Mouse (Mus musculus) midbrain, postnatal 0 days (tissue): Measurements from ENCODE around the gene Ctrc. TPM values are rescaled to one million over a fixed set of nuclear protein-coding genes. Genes with fewer than 3 reads are reported as not detected.
A peak's percentile ranks its signal among the peaks of the same experiment; 100 is the strongest.

Experiments used
- ATAC-seq: fragments of 200-750 bp; cut with Nextera tagmentation; 2 replicates; pipeline ENCODE4 v1.8.0; 2017; ENCODE audit warnings: moderate number of reproducible peaks, mild to moderate bottlenecking, moderate TSS enrichment, moderate library complexity; ENCODE audit not compliant: low FRiP score
- DNase-seq: peaks from one replicate; pipeline ENCODE4 v3.0.0-alpha.2; 2015; ENCODE audit warnings: low spot score
- H3K27ac ChIP-seq: fragments of 300-500 bp; sonication (generic); 2 replicates; pipeline ENCODE4 v1.5.1; 2014; ENCODE audit warnings: low read depth, mild to moderate bottlenecking, low read length, mixed read lengths
- H3K27me3 ChIP-seq: fragments of 300-500 bp; sonication (generic); 2 replicates; pipeline ENCODE4 v1.6.1; 2014; ENCODE audit warnings: low read length, control low read depth, mixed read lengths; ENCODE audit not compliant: insufficient read depth
- H3K36me3 ChIP-seq: fragments of 300-500 bp; sonication (generic); 2 replicates; pipeline ENCODE4 v1.6.1; 2014; ENCODE audit warnings: low read length, control low read depth, mixed read lengths; ENCODE audit not compliant: insufficient read depth
- H3K4me1 ChIP-seq: fragments of 300-500 bp; sonication (generic); 2 replicates; pipeline ENCODE4 v1.6.1; 2014; ENCODE audit warnings: mild to moderate bottlenecking, control low read depth, antibody characterized with exemption, low read length, mixed read lengths; ENCODE audit not compliant: insufficient read depth
- H3K4me2 ChIP-seq: fragments of 300-500 bp; sonication (generic); 2 replicates; pipeline ENCODE4 v1.6.1; 2014; ENCODE audit warnings: low read depth, mild to moderate bottlenecking, low read length, mixed read lengths; ENCODE audit not compliant: poor library complexity, severe bottlenecking
- H3K4me3 ChIP-seq: fragments of 300-500 bp; sonication (generic); 2 replicates; pipeline ENCODE4 v1.5.1; 2014; ENCODE audit warnings: low read depth, mild to moderate bottlenecking, low read length, moderate library complexity
- H3K9ac ChIP-seq: fragments of 300-500 bp; sonication (generic); replicated peaks from 2 replicates; pipeline ENCODE4 v1.6.1; 2014; ENCODE audit warnings: mild to moderate bottlenecking, low read length, moderate library complexity, mixed read lengths; ENCODE audit not compliant: poor library complexity, severe bottlenecking
- H3K9me3 ChIP-seq: fragments of 300-500 bp; sonication (generic); 2 replicates; pipeline ENCODE4 v1.6.1; 2016; ENCODE audit warnings: low read length, control low read depth
- CTCF ChIP-seq: IDR thresholded peaks from 2 replicates; pipeline ENCODE4 v1.5.1; 2016; ENCODE audit warnings: antibody characterized with exemption, mild to moderate bottlenecking
- WGBS: fragments of 180-500 bp; shearing (Covaris S2); extraction: QIAGEN DNeasy Blood & Tissue Kit; methylation state at CpG from one replicate; pipeline ENCODE4 v1.1.7; 2014; 5-methylcytosine and 5-hydroxymethylcytosine counted together
- polyA plus RNA-seq: library from polyadenylated mRNA; unstranded; fragments of >200 nt; fragmentation: Nextera tagmentation; extraction: Ambion mirVana; gene quantifications from 2 replicates; pipeline ENCODE4 v1.2.1, GENCODE M21; 2015
- total RNA-seq: library from RNA; depleted of rRNA; stranded (reverse); fragments of >200 nt; gene quantifications from 2 replicates; pipeline ENCODE4 v1.2.3, GENCODE M21; 2014; rRNA removed

Ctrc gene
- total and polyA plus RNA-seq, 2 experiments from 2014 or later, result not detected

GRCm38 (mm10) chr4:141771823-141772222 is 74.3 kb downstream of the Ctrc start:
- DNase-seq, result no peak

DNA sequence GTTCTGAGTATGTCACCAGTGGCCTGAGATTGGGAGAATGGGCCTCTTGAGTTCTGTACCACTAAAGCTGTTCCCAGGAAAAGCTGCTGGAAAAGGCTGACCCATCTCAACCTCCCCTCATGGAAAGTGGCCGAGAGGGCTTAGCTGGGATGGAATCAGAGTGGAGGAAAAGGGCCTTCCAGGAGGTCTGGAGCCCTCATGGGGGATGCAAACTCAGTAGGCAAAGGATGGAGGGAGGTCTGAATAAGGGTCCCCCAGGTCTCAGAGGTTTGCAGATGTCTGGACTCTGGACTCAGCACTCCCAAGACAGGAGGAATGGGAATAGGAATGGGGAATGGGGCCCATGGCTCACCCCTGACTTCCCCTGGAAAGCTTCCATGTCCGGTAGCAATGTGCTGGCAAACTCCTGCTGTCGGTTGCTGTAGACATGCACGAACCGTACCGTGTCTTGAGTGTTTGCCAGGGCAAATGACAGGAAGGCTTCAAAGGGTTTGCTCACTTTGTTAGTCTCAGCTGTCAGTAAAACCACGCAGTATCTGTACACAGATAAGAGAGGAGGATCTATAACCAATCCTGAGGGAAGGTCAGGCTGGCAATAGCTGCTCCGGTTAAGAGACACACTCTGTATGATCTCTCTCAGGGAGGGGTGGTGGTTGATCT is 76.5 kb downstream of the Ctrc start:
- H3K27ac ChIP-seq, result no peak overlapping the region
- peaks cover 65% of the 10 kb centered on the region for H3K36me3 ChIP-seq
- ATAC-seq (no peak), DNase-seq (no peak)
- H3K4me1 ChIP-seq, result no peaks in the 10 kb centered on the region
- H3K27me3 ChIP-seq, result no peaks in the 10 kb centered on the region
- TF ChIP-seq CTCF, result no peak
- H3K9me3 ChIP-seq, result no peaks in the 10 kb centered on the region
- 87% methylated on average over 8 of the region's 8 CpGs for WGBS
- no peak overlapping the region for H3K9ac ChIP-seq
- no peak overlapping the region for H3K4me3 ChIP-seq
- H3K4me2 ChIP-seq, result no peak overlapping the region

More at GRCm38 (mm10) chr4:141771823-141772222, 74.3 kb downstream of the Ctrc start:
- 94% methylated on average over 8 of the region's 8 CpGs for WGBS
- Histone ChIP-seq H3K4me1 (no peaks in the 10 kb centered on the region), H3K9ac (no peak overlapping the region), H3K27ac (no peak overlapping the region), H3K9me3 (no peaks in the 10 kb centered on the region), H3K36me3 (peaks cover 68% of the 10 kb centered on the region), H3K27me3 (no peaks in the 10 kb centered on the region), H3K4me2 (no peak overlapping the region), H3K4me3 (no peak overlapping the region)
- TF ChIP-seq CTCF, result no peak
- ATAC-seq, result no peak

DNA sequence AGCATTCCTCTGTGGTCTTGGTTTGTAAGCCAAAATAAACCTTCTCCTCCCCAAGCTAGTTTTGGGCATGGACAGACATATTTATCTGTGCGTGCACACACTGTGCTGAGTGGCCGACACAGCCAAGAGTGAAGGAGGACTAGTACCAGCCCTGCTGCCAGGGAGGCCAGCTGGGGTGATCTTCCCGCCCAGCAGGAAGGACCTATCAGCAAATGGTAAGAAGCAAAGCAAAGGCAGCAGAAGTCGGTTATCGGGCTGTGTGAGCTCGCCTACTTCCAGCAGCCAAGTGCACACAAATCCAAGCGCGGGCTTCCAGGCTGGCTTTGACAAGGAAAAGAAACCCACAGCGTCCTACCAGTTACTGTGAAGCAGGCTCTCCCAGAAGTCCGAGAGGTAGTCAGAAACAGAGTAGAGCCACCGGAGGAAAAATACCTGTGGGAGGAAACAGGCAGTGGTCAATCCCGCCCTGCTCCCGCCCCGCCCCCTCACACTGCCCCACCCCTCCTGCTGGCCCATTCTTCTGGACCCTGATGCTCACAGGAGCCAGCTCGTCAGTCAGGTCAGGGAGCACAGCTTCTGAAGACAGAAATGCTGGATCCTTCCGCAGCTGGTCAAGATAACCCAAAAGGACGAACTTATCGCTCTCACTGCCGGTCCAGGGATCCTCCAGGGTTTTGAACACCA is 78.7 kb downstream of the Ctrc start:
- peaks cover 74% of the 10 kb centered on the region for H3K36me3 ChIP-seq
- 78% methylated on average over 19 of the region's 19 CpGs for WGBS
- TF ChIP-seq CTCF, result no peak
- ATAC-seq (no peak), DNase-seq (peak; percentile 65)
- H3K27me3 ChIP-seq, result no peaks in the 10 kb centered on the region
- no peak overlapping the region for H3K4me2 ChIP-seq
- H3K9ac ChIP-seq, result no peak overlapping the region
- H3K27ac ChIP-seq, result 0 out of 2 replicates have a peak overlapping the region, but pooled peaks have one; percentile 39
- H3K4me1 ChIP-seq, result no peaks in the 10 kb centered on the region
- H3K4me3 ChIP-seq, result no peak overlapping the region
- H3K9me3 ChIP-seq, result no peaks in the 10 kb centered on the region

- Histone ChIP-seq H3K9me3 (no peaks in the 10 kb centered on the region), H3K27me3 (no peaks in the 10 kb centered on the region), H3K4me3 (no peak overlapping the region), H3K4me2 (no peak overlapping the region), H3K36me3 (peaks cover 75% of the 10 kb centered on the region), H3K9ac (no peak overlapping the region), H3K27ac (peak overlapping the region; percentile 47; the same call in 1 of the 2 replicates), H3K4me1 (no peaks in the 10 kb centered on the region)
- TF ChIP-seq CTCF, result no peak
- DNase-seq, result peak; percentile 81
- 49% methylated on average over 19 of the region's 19 CpGs for WGBS
- peak; percentile 60 for ATAC-seq
Observed at GRCm38 (mm10) chr4:141766668-141767352, 79.3 kb downstream of the Ctrc start.

- H3K4me1 ChIP-seq, result no peaks in the 10 kb centered on the region
- H3K9ac ChIP-seq, result no peak overlapping the region
- no peak for TF ChIP-seq CTCF
- no peaks in the 10 kb centered on the region for H3K9me3 ChIP-seq
- DNase-seq, result no peak
- peaks cover 71% of the 10 kb centered on the region for H3K36me3 ChIP-seq
- peak overlapping the region; percentile 47 for H3K27ac ChIP-seq
- no peak overlapping the region for H3K4me2 ChIP-seq
- WGBS, result 59% methylated on average over 8 of the region's 8 CpGs
- no peaks in the 10 kb centered on the region for H3K27me3 ChIP-seq
- no peak overlapping the region for H3K4me3 ChIP-seq
- ATAC-seq, result no peak
Observed at GRCm38 (mm10) chr4:141766316-141766667, 79.9 kb downstream of the Ctrc start.

GRCm38 (mm10) chr4:141765008-141765407 is 81.2 kb downstream of the Ctrc start:
- 92% methylated on average over 3 of the region's 3 CpGs for WGBS

More at GRCm38 (mm10) chr4:141765008-141765407, 81.2 kb downstream of the Ctrc start:
- no peak for TF ChIP-seq CTCF
- Histone ChIP-seq H3K4me1 (no peaks in the 10 kb centered on the region), H3K4me3 (no peak overlapping the region), H3K27ac (no peak overlapping the region), H3K27me3 (no peaks in the 10 kb centered on the region), H3K36me3 (peaks cover 66% of the 10 kb centered on the region), H3K9ac (no peak overlapping the region), H3K9me3 (no peaks in the 10 kb centered on the region), H3K4me2 (no peak overlapping the region)
- ATAC-seq (no peak), DNase-seq (no peak)

Other genes with a start within 250 kb of the Ctrc start
- 24.0 and 26.2 TPM in 2 replicates for gene Fblim1, start 240.3 kb downstream of the Ctrc start, total RNA-seq
- 23.1 and 24.1 TPM in 2 replicates for gene Fblim1, start 240.3 kb downstream of the Ctrc start, polyA plus RNA-seq
- 0.33 and 1.4 TPM in 2 replicates for gene Tmem82, start 227.7 kb downstream of the Ctrc start, total RNA-seq
- 0.68 and 0.85 TPM in 2 replicates for gene Tmem82, start 227.7 kb downstream of the Ctrc start, polyA plus RNA-seq
- gene Slc25a34, start 222.5 kb downstream of the Ctrc start, total RNA-seq, result 7.4 and 10.6 TPM in 2 replicates
- gene Slc25a34, start 222.5 kb downstream of the Ctrc start, polyA plus RNA-seq, result 2.0 and 2.1 TPM in 2 replicates
- 40.0 and 41.7 TPM in 2 replicates for gene Plekhm2, start 181.5 kb downstream of the Ctrc start, total RNA-seq
- 6.7 and 6.9 TPM in 2 replicates for gene Plekhm2, start 181.5 kb downstream of the Ctrc start, polyA plus RNA-seq
- gene Rsc1a1, start 160.8 kb downstream of the Ctrc start, total RNA-seq, result 2.7 and 12.7 TPM in 2 replicates
- not detected in 2 replicates for gene Rsc1a1, start 160.8 kb downstream of the Ctrc start, polyA plus RNA-seq
- 21.7 and 25.7 TPM in 2 replicates for gene Ddi2, start 122.9 kb downstream of the Ctrc start, total RNA-seq
- 8.9 and 9.2 TPM in 2 replicates for gene Ddi2, start 122.9 kb downstream of the Ctrc start, polyA plus RNA-seq
- not detected in 2 replicates for gene Agmat, start 99.7 kb downstream of the Ctrc start, total RNA-seq
- not detected in 2 replicates for gene Agmat, start 99.7 kb downstream of the Ctrc start, polyA plus RNA-seq
- 18.2 and 20.5 TPM in 2 replicates for gene Dnajc16, start 55.4 kb downstream of the Ctrc start, total RNA-seq
- gene Dnajc16, start 55.4 kb downstream of the Ctrc start, polyA plus RNA-seq, result 7.0 and 7.2 TPM in 2 replicates
- gene Casp9, start 52.7 kb downstream of the Ctrc start, total RNA-seq, result 26.9 and 27.0 TPM in 2 replicates
- 17.6 and 19.7 TPM in 2 replicates for gene Casp9, start 52.7 kb downstream of the Ctrc start, polyA plus RNA-seq
- gene Cela2a, start 20.2 kb downstream of the Ctrc start, total RNA-seq, result not detected in 2 replicates
- not detected in 2 replicates for gene Cela2a, start 20.2 kb downstream of the Ctrc start, polyA plus RNA-seq
- 38.8 TPM in 2 replicates for gene Efhd2, start 28.6 kb upstream of the Ctrc start, total RNA-seq
- 49.0 and 54.8 TPM in 2 replicates for gene Efhd2, start 28.6 kb upstream of the Ctrc start, polyA plus RNA-seq
- 3.6 and 5.6 TPM in 2 replicates for gene Fhad1, start 168.7 kb upstream of the Ctrc start, total RNA-seq
- 6.6 and 7.2 TPM in 2 replicates for gene Fhad1, start 168.7 kb upstream of the Ctrc start, polyA plus RNA-seq
- 5.9 and 7.1 TPM in 2 replicates for gene Tmem51, start 237.9 kb upstream of the Ctrc start, total RNA-seq
- gene Tmem51, start 237.9 kb upstream of the Ctrc start, polyA plus RNA-seq, result 7.9 and 9.4 TPM in 2 replicates